Mouse (Mus musculus): Measurements from ENCODE around the gene Zbtb25.

DNA sequence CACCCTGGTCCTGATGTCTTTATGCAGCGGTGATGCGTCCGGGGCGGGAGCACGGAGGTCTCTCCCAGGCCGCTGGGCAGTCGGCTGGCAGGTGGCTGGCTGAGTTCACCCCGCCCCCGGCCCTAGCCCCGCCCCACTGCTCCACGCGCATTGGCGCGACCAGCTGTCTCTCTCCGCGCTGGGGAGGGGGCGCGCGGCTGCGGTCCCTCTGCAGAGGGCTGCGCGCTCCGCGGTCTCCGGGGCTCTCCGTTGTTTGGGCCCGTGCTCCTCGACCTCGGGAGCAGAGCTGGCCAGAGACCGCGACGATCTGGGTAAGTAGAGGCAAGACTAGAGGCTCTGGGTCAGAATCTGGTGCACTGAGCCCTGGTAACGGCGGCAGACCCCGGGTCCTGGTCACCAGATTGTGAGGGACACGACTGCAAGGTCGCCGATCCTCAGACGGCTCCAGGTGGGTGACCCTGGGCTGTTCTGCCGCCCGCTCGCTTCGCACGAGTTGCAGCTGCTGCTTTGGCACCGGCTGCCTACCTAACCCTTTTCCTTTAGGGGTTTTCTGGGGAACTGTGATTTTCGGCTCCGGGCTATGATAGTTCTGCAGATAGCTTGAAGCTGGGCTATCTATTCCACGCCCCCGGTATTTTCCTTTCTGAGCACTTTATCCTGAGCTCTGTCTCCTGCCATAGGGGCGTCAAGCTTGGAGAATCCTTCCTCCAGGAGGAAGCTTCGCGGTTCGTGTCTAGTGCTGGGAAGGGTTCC is 44.5 kb downstream of the Zbtb25 start, which contains the start of gene Akap5:
- TF ChIP-seq GATA1 (IDR thresholded peaks at IDR 0.05; ENCODE audit: borderline replicate concordance, low read length) (no peak), FLI1 (IDR thresholded peaks at IDR 0.05; ENCODE audit: low read length) (no peak)

All from megakaryocyte, embryonic 14.5 days (primary cell).